Mouse (Mus musculus) thymus, postnatal 25 days (tissue): ENCODE measurements at regions not wholly inside any gene's neighbourhood (a gene's known extent, or its start where the extent isn't known, plus 50 kb on each side); places are given as distances from the start of the nearest gene placed in this dataset.

Experiments
- DNase-seq: peaks from one replicate; pipeline ENCODE4 v3.0.0; 2022

DNA sequence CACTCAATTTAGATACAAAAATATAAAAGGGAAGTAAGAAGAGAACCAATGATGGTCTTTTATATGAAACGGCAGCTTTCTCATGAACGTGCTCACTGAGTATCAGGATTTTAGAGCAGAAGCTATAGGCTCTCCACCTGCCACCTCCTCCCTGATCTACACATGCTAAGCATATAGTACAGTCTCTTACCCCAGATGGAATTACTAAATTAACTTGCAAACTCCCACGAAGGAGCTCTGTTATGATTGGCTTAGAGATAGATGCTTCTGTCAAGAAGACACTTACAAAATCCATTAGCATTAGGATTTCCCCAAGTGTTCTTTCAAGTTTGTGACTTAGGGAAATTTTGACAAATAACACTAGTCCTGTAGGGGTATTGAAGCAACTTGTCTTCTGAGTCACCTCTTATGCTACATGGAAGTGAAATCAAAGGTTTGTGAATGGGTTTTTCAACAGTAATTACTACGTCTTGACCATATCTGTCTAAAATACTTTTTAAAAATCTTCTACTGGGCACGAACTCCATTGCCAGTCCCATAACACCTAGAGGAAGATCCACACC, 60.6 kb downstream of the Crygs start:
- no peak for DNase-seq

DNA sequence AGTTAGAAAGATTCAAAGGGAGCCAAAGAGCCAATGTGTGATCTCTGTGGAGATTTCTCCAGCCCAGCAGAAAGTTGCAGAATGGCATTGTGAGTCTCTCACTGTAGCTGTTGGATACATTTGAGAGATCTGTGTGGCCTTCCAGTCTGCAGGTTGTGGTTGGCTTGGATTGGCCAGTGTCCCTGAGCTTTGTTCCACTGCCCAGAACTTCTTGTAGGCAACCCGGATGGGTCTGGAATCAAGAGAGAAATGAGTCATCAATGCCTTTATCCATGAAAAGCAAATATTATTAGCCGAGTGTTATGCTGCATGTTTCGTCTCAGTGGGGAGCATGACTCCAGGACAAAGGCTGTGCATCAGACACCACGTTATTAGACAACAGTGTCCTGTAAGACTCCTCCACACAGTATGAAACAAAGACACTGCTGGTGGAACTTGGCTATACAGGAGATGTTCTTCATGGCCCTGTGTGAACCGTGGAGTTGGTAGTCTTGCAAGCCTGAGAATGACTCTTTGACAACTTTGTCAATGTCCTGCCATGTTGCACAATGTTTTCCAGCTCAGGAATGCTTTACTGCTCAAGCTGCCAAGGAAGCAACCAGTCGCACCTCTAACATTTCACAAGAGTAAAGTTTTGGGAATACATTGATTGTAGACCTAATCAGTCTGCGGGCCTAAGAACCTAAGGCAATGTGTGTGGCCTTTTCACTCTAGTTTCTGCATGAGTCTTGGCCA, 67.1 kb downstream of the Crygs start:
- no peak for DNase-seq

DNA sequence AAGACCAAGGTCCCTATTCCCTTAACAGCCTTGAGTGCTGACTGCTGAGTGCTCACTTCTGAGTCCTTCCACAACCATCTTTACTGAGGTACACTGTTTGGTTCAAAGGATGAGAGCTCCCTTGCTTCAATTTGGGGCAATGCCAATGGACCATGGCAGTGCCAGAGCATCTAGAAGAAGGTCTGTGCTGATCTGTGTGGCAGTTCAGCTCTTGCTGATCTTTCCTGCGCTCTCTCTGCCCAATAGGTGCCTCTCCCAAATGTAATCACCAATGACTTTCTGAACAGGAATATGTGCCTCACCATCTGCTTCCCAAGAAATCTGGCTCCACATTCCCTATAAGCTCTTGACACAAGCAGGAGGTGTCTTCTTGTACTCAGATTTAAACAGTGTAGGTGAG, 67.9 kb downstream of the Crygs start:
- DNase-seq, result no peak

DNA sequence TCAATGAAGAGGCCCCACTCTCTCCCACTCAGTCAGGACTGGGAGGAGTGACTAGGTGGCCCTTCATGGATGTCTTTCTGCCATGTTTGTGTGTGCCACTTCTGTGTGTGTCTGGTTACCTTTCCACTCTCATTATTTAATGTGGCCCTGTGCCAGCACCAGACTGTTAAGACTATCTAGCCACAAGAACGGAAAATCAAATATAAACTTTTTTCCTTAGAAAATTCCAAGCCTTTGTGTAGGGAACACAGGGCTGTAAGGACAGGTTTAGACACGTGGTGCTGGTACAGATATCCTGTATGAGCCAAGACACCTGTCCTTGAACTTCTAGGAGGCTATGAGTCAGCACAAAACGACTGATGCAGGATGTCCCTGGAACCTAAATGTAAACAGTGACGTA, 69.9 kb downstream of the Crygs start:
- no peak for DNase-seq

DNA sequence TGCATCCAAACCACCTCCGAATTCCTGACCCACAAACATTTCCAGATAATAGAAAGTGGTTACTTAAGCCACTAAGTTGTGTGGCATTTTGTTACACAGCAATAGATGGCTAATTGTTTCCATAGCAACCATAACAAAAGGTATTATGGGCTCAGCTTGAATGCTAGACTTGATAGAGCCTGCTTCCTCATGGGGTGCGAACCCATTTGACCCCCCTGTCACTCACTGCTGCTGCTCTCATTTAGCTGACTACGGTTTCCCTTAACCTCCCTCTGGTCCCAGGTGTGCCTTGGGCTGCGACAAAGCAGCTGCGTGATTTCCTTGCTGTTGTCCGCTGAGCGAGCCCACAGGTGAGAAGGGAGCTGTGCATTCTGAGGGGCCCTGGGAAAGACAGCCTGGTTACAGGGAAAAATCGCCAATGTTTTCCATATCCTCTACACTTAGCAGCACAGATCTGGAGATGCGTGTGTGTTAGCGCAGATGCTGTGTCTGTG, 76.8 kb downstream of the Crygs start:
- no peak for DNase-seq

DNA sequence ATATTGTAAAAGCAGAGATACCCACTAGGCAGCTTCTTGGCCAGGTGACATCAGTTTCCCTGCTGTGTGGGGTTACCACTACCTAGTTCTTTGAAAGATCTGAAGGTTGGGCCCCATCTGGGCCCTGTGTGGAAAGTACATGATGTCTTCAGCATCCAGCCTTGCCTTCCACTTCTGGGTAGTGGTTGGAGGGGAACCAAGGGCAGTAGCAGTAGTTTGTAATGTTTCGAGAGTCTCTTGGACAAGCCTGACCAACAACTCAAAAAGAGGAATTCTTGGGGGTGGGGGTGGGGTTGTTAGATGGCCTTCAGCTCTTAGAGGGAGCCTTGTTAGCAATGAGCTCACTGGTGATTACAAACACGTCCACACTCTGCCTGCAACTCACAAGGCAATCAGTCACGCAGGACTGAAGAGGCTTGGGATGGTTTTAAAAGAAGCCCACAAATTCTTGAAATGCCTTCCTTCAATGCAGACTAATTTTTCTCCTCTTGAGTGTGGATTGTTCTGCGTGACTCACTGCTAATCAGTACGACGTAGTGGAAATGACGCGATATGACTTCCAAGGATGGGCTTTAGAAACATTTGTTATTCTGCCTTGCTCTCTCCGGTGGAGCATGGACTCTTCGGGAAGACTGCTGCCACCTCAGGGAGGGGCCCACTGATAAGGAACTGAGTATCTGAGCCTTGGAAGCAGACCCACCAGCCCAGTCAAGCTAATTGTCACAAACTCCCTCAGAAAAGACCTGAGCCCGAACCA, 76.9 kb upstream of the Dgkg start:
- no peak for DNase-seq

DNA sequence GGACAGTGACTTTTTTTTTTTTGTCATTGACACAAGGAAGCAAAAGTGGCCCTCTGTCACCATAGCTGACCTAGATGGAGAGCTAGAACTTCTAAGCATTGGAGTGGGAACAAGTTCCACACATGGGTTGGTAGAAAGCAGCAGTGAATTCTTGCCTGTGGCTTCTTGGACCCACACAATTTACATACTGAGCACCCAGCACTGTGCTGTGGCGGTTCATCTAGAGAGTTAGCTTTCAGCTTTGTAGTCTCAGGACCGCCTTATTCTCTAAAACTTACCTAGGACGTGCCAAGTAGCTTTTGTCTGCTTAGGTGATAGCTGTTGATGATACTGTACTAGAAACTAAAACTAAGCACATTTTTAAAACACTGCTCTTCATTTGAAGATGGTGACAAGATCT, 72.1 kb upstream of the Dgkg start:
- no peak for DNase-seq

DNA sequence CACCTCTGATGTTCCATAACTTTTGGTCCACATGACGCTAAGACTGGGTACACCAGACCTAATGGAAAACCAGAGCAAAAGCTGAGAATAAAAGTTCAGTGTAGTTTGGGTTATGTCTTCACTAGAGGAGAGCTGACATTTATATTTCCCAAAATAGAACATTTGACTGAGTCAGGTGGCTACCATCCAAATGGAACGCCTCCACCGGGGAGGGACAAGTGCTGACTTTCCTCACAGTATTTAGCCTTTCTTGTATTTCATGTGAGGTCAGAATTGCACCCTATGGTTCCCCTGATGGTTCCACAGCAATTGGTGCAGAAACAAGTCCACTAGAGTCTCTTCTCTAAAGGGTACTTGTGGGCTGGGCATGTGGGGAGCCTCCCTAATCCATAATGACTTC, 68.2 kb upstream of the Dgkg start:
- no peak for DNase-seq

DNA sequence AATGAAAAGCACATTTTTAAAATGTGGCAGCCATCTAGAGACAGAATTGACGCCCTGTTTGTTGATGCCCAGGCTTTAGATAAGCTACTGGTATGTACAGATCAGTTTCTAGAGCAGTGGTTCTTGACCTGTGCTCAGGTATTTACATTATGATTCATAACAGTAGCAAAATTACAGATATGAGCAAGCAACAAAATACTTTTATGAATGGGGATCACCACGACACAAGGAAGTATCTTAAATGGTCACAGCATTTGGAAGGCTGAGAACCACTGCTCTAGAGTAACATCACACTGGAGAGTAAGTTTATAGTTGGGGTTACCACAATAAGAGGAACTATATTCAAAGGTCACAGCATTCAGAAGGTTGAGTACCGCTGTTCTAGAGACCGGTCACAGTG, 66.3 kb upstream of the Dgkg start:
- no peak for DNase-seq

DNA sequence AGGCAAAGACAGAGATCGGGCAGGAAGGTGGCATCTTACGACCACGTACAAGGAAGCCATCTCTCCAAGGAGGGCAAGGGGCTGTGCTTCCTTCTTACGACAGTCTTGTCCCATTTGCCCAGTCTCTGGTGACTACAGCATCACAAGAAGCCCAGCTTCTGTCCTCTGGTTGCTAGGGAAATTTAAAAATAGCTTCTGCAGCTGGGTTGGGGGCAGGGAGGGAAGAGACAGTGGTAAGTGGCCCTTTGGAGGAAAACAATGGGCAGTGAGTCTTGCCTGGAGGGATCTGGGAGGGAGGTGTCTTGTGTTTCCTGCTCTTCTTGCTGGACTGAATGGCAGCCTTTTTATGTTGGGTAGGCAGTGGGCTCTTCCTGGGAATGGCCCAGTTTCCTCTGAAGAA, 62.8 kb upstream of the Dgkg start:
- DNase-seq, result no peak

DNA sequence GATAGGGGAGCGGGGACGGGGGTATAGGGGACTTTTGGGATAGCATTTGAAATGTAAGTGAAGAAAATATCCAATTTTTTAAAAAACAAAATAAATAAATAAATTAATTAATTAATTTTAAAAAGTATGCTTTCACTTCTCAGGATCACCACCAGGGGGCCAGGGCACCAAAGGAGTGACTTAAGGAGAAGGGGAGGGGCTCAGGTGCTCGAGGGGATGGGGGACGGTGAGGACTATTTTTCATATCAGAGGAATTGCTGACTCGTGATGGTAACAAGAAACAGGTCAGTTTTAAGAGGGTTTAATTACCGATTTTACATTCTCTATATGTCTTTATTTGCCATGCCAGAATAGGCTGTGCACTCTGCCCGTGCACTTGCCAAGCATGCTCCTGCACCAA, 62.3 kb upstream of the Dgkg start:
- DNase-seq, result peak; percentile 20

DNA sequence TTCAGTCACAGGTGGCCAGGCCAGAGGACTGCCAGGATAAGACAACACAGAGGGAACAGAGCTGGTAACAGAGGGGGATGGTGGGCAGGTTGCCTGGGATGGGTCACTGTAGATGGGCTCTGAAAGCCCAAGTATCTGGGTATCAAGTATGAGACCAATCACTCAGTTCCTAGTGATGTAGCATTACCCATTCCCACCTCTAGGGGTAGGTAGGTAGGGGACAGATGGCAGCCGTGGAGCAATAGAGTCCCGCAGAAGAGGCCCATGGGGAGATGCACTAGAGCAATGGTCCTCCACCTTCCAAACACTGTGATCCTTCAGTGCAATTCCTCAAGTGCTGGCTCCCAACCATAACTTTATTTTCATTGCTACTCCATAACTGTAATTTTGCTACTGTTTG, 60.4 kb upstream of the Dgkg start:
- no peak for DNase-seq

DNA sequence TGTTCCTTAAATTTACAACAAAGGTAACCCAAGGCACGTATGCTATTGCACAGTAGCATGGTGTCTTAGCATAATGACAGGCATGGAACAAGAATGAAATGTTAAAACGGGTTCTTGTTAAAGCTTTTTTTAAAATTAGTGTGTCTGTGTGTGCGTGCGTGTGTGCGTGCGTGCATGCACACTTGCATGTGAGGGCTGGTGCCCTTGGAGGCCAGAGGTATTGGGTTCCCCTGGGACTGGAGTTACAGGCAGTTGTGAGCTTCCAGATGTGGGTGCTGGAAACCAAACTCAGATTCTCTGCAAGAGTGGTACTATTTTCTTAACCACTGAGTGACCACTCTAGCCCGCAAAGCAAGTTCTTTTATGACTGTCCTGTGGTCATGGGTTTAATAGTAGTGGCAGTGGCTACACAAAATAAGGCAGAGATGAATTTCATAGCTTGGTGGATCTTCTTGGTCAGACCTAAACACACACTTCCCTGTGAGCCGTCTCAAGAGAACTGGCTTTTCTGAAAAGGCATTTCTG, 59.3 kb upstream of the Dgkg start:
- DNase-seq, result no peak

DNA sequence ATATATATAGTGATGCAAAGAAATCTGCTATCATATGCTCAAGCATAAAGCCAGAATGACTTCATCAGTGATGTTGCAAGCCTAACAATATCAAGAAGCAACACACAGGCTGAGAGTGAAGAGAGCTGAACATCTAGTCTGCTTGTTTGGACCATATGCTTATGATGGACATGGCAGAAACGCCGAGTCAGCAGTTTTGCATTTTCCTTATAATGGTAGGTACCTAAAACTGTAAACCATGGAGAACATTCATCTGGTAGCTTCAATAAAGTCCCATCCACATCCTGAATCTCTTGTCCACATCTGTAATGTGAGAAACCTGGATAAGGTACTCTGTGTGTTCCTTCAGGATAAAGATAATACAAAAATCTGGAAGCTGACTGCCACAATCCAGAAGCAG, 57.3 kb upstream of the Dgkg start:
- DNase-seq, result no peak

DNA sequence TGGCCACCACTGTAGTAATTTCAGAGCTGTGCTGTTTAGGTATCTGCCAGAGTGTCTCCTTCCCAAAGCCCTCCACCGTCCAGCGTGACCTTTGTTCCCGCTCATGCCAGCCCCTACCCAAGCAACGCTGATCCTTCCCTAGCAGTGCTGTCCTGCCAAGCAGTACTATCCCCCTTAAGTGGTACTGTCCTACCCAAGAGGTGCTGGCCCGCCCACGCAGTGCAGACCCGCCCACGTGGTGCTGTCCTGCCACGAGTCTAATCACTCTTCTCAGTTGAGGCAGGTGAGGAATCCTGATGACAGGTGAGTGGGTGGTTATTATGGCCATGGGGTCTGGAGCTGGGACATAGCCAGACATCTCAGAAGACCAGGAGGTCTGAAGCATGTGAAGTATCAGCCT, 51.7 kb upstream of the Dgkg start:
- no peak for DNase-seq
